Mouse (Mus musculus) CH12.LX (cell line): ENCODE measurements around the gene Adh1. TPM values are rescaled to one million over a fixed set of nuclear protein-coding genes. Genes with fewer than 3 reads are reported as not detected.

Source experiments
- DNase-seq: peaks from one replicate; pipeline ENCODE4 v3.0.0-alpha.2; 2013; ENCODE audit errors: extremely low read depth
- H3K27ac ChIP-seq: 2 replicates; pipeline ENCODE4 v1.5.1; 2012; ENCODE audit warnings: low read depth, mild to moderate bottlenecking, control low read depth, moderate library complexity; ENCODE audit not compliant: insufficient read depth
- H3K27me3 ChIP-seq: replicated peaks from 2 replicates; pipeline ENCODE3; 2012; ENCODE audit warnings: inconsistent platforms
- H3K36me3 ChIP-seq, 2 experiments: replicated peaks in 1 of 2; 2 replicates each; pipeline versions ENCODE3 to v1.6.1; 2012; ENCODE audit warnings: inconsistent platforms in 1 of 2, low read length in 1 of 2, mild to moderate bottlenecking in 1 of 2, mixed read lengths in 1 of 2, moderate library complexity in 1 of 2; ENCODE audit not compliant: control insufficient read depth in 1 of 2, insufficient read depth in 1 of 2
- H3K4me1 ChIP-seq, 2 experiments: 2 replicates each; pipeline ENCODE4 v1.6.1; 2012; ENCODE audit warnings: inconsistent platforms in 1 of 2, moderate library complexity in 1 of 2; ENCODE audit not compliant: insufficient read depth in 2 of 2, control insufficient read depth in 1 of 2
- H3K4me2 ChIP-seq: 2 replicates; pipeline ENCODE4 v1.6.1; 2012; ENCODE audit warnings: low read depth, mild to moderate bottlenecking, control low read depth; ENCODE audit not compliant: poor library complexity, insufficient read depth, severe bottlenecking
- H3K4me3 ChIP-seq, 3 experiments: fragments of 150-350 bp in 1 of 3; sonication (generic) in 1 of 3; replicated peaks in 1 of 3; 2 replicates each; pipeline versions ENCODE3 to v1.5.1; 2011 to 2012; ENCODE audit warnings: low read depth in 2 of 3, low read length in 2 of 3, mild to moderate bottlenecking in 2 of 3, moderate library complexity in 2 of 3, control low read depth in 1 of 3, improper control_type of control experiment in 1 of 3, inconsistent platforms in 1 of 3, mixed read lengths in 1 of 3; ENCODE audit not compliant: poor library complexity in 1 of 3
- H3K79me2 ChIP-seq: replicated peaks from 2 replicates; pipeline ENCODE4 v1.6.1; 2012; ENCODE audit warnings: mild to moderate bottlenecking, moderate library complexity; ENCODE audit not compliant: control insufficient read depth, poor library complexity, insufficient read depth, severe bottlenecking; ENCODE audit errors: extremely low read depth
- H3K9ac ChIP-seq: 2 replicates; pipeline ENCODE4 v1.6.1; 2012; ENCODE audit warnings: low read depth, mild to moderate bottlenecking, control low read depth, moderate library complexity; ENCODE audit not compliant: insufficient read depth
- H3K9me3 ChIP-seq: replicated peaks from 2 replicates; pipeline ENCODE3; 2012; ENCODE audit warnings: low read length, inconsistent platforms, mixed read lengths
- BHLHE40 ChIP-seq: IDR thresholded peaks from 2 replicates; pipeline ENCODE4 v1.6.1; 2011; ENCODE audit warnings: mild to moderate bottlenecking, low read depth, low read length, improper control_type of control experiment
- CHD1 ChIP-seq: IDR thresholded peaks from 2 replicates; pipeline ENCODE4 v1.6.1; 2012; ENCODE audit warnings: low read depth, low read length, improper control_type of control experiment, inconsistent platforms
- CHD2 ChIP-seq: IDR thresholded peaks from 2 replicates; pipeline ENCODE4 v1.6.1; 2011; ENCODE audit warnings: low read length, improper control_type of control experiment
- E2F4 ChIP-seq: IDR thresholded peaks from 2 replicates; pipeline ENCODE4 v1.6.1; 2011; ENCODE audit warnings: low read depth, low read length, improper control_type of control experiment; ENCODE audit not compliant: insufficient replicate concordance
- ELF1 ChIP-seq: IDR thresholded peaks from 2 replicates; pipeline ENCODE4 v1.6.1; 2014; ENCODE audit warnings: low read depth, mild to moderate bottlenecking, inconsistent platforms, low read length, improper control_type of control experiment
- EP300 ChIP-seq: IDR thresholded peaks from 2 replicates; pipeline ENCODE4 v1.6.1; 2011; ENCODE audit warnings: low read length, improper control_type of control experiment
- ETS1 ChIP-seq: conservative IDR thresholded peaks from 2 replicates; pipeline ENCODE4 v1.6.1; 2012; ENCODE audit warnings: low read depth, mild to moderate bottlenecking, inconsistent platforms, low read length, improper control_type of control experiment, moderate library complexity
- GABPA ChIP-seq: IDR thresholded peaks from 2 replicates; pipeline ENCODE4 v1.6.1; 2012; ENCODE audit warnings: low read depth, low read length, improper control_type of control experiment, inconsistent platforms; ENCODE audit not compliant: insufficient replicate concordance
- HCFC1 ChIP-seq: IDR thresholded peaks from 2 replicates; pipeline ENCODE4 v1.6.1; 2012; ENCODE audit warnings: low read depth, mild to moderate bottlenecking, inconsistent platforms, low read length, improper control_type of control experiment
- IRF4 ChIP-seq: IDR thresholded peaks from 2 replicates; pipeline ENCODE4 v1.6.1; 2014; ENCODE audit warnings: low read depth, mild to moderate bottlenecking, inconsistent platforms, low read length, improper control_type of control experiment
- MAFK ChIP-seq: IDR thresholded peaks from 2 replicates; pipeline ENCODE4 v1.6.1; 2011; ENCODE audit warnings: low read length, improper control_type of control experiment; ENCODE audit not compliant: insufficient replicate concordance
- MAZ ChIP-seq: IDR thresholded peaks from 2 replicates; pipeline ENCODE4 v1.6.1; 2012; ENCODE audit warnings: low read depth, mild to moderate bottlenecking, inconsistent platforms, low read length, improper control_type of control experiment, moderate library complexity
- MEF2A ChIP-seq: IDR thresholded peaks from 2 replicates; pipeline ENCODE4 v1.6.1; 2014; ENCODE audit warnings: low read depth, mild to moderate bottlenecking, inconsistent platforms, low read length, improper control_type of control experiment, borderline replicate concordance
- NELFE ChIP-seq: IDR thresholded peaks from 2 replicates; pipeline ENCODE4 v1.6.1; 2011; ENCODE audit warnings: low read depth, low read length, improper control_type of control experiment
- PAX5 ChIP-seq: IDR thresholded peaks from 2 replicates; pipeline ENCODE4 v1.6.1; 2012; ENCODE audit warnings: low read length, inconsistent platforms, mixed read lengths
- POLR2A ChIP-seq: IDR thresholded peaks from 2 replicates; pipeline ENCODE4 v1.6.1; 2011; ENCODE audit warnings: low read depth, mild to moderate bottlenecking, improper control_type of control experiment, low read length
- POLR2AphosphoS2 ChIP-seq: IDR thresholded peaks from 2 replicates; pipeline ENCODE4 v1.6.1; 2011; ENCODE audit warnings: low read depth, low read length, improper control_type of control experiment
- RAD21 ChIP-seq: IDR thresholded peaks from 2 replicates; pipeline ENCODE4 v1.6.1; 2011; ENCODE audit warnings: low read depth, mild to moderate bottlenecking, low read length, improper control_type of control experiment, moderate library complexity
- RCOR1 ChIP-seq: conservative IDR thresholded peaks from 2 replicates; pipeline ENCODE4 v1.6.1; 2012; ENCODE audit warnings: low read depth, mild to moderate bottlenecking, inconsistent platforms, low read length, improper control_type of control experiment
- TBP ChIP-seq: conservative IDR thresholded peaks from 2 replicates; pipeline ENCODE4 v1.6.1; 2011; ENCODE audit warnings: low read depth, low read length, improper control_type of control experiment
- UBTF ChIP-seq: IDR thresholded peaks from 2 replicates; pipeline ENCODE4 v1.6.1; 2012; ENCODE audit warnings: low read depth, mild to moderate bottlenecking, inconsistent platforms, low read length, improper control_type of control experiment, moderate library complexity
- USF1 ChIP-seq: IDR thresholded peaks from 2 replicates; pipeline ENCODE4 v1.6.1; 2014; ENCODE audit warnings: low read depth, mild to moderate bottlenecking, inconsistent platforms, low read length, improper control_type of control experiment
- USF2 ChIP-seq: conservative IDR thresholded peaks from 2 replicates; pipeline ENCODE4 v1.6.1; 2011; ENCODE audit warnings: low read depth, low read length, improper control_type of control experiment
- ZC3H11A ChIP-seq: IDR thresholded peaks from 2 replicates; pipeline ENCODE4 v1.6.1; 2012; ENCODE audit warnings: low read depth, mild to moderate bottlenecking, inconsistent platforms, low read length, improper control_type of control experiment
- ZKSCAN1 ChIP-seq: IDR thresholded peaks from 2 replicates; pipeline ENCODE4 v1.6.1; 2012; ENCODE audit warnings: low read depth, inconsistent platforms, low read length, improper control_type of control experiment, borderline replicate concordance
- ZMIZ1 ChIP-seq: IDR thresholded peaks from 2 replicates; pipeline ENCODE4 v1.6.1; 2012; ENCODE audit warnings: low read depth, mild to moderate bottlenecking, inconsistent platforms, low read length, improper control_type of control experiment
- dilution Hi-C: fragments of 300-500 bp; cut with MboI; formaldehyde crosslinking; loops from 2 replicates; pipeline ENCODE4 v1.14.3; 2020; ENCODE audit warnings: low sequenced_read_pairs; ENCODE audit not compliant: extremely low pct_unique_long_range_greater_than_20kb, extremely low pct_ligation_motif_present
- in situ Hi-C: fragments of 300-500 bp; cut with MboI; formaldehyde crosslinking; loops from 3 replicates; pipeline ENCODE4 v1.14.3; 2019; ENCODE audit warnings: low sequenced_read_pairs, low pct_ligation_motif_present, low pct_unique_long_range_greater_than_20kb, mixed read lengths
- polyA plus RNA-seq: library from polyadenylated mRNA; unstranded; fragments of >175 nt; gene quantifications from 2 replicates; pipeline ENCODE4 v1.2.1, GENCODE M21; 2012; ENCODE audit warnings: low read depth; ENCODE audit not compliant: insufficient read length
- total RNA-seq, 2 experiments: library from RNA; depleted of rRNA; stranded (reverse); fragments of 300-350 nt in 1 of 2; fragments of >200 nt in 1 of 2; gene quantifications; 2 replicates each; pipeline ENCODE4 v1.2.3; 2012 to 2014

Adh1 gene
- total and polyA plus RNA-seq, 3 experiments: not detected

DNA sequence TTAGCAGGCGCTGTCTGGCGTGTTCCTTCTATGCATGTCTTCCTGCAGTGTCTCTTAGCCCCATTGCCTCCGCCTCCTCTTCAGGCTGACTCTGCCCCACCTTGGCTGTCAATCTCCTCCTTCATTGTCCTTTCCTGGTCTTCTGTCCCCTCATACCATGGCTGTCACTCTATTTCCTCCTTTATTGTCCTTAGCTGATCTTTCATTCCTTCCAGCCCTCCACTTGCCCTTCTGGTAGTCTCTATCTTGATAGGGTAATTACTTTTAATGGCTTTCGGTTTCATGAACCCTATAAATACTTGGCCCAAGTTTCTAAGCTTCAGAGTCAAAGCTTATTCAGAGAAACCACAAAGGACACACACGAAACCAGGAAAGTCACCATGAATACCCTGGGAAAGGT, 52.2 kb downstream of the Adh1 start, which contains the start of gene Adh6a:
Gene Adh6a, plus strand, starts transcription at position 322 of the 400 bp plus-strand sequence.
- no peaks in the 10 kb centered on the region for H3K36me3 ChIP-seq
- no peak within 1 kb of the TSS for H3K9ac ChIP-seq
- no peak for DNase-seq
- H3K4me2 ChIP-seq: no peak within 1 kb of the TSS
- H3K9me3 ChIP-seq: no peaks in the 10 kb centered on the region
- dilution Hi-C loops: no loop called here
- no peak within 1 kb of the TSS for H3K27ac ChIP-seq
- peaks cover 0 to 7% of the 10 kb centered on the region in 2 experiments; a peak in 3 of 4 replicates for H3K4me1 ChIP-seq
- TF ChIP-seq CHD1 (no peak), RCOR1 (no peak), CHD2 (no peak), EP300 (no peak), NELFE (no peak), HCFC1 (no peak), ZKSCAN1 (no peak), TBP (no peak), MAZ (no peak), POLR2AphosphoS2 (no peak), E2F4 (no peak), ELF1 (no peak), USF2 (no peak), MEF2A (no peak), MAFK (no peak), ETS1 (no peak)
- no peaks in the 10 kb centered on the region for H3K27me3 ChIP-seq
- H3K79me2 ChIP-seq: no peaks in the 10 kb centered on the region
- in situ Hi-C loops: no loop called here
- H3K4me3 ChIP-seq: no peak within 1 kb of the TSS

DNA sequence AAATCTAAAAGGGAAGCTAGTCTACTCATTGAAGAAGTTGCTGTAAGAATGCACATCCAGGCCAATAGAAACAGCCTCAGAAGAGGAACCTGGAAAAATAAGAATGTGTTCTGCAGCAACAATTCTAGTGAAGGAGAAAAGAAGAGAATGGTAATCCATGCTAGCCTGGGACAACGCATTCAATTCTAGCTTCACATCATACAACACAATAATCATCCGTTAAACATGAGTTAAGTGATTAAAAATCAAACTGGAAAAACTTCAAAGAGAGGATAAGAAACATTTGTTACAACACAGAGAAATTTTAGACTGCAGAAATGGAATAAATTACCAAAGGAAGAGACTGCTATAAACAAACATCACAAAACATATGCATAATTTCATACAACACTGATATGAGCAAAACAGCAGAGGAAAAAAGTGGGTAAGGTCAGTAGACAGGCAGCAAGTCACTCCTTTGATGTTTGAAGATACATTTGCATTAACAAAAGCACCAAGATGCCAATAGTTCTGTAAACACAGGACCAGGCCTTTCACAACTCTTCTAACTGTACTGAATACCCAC, 56.2 kb downstream of the Adh1 start:
- Histone ChIP-seq H3K4me1 (no peaks in the 10 kb centered on the region), H3K9me3 (no peaks in the 10 kb centered on the region), H3K36me3 (no peaks in the 10 kb centered on the region), H3K9ac (no peak overlapping the region), H3K79me2 (no peaks in the 10 kb centered on the region), H3K4me2 (no peak overlapping the region), H3K27me3 (no peaks in the 10 kb centered on the region), H3K27ac (no peak overlapping the region), H3K4me3 (no peak overlapping the region)
- in situ Hi-C loops (no loop called here), dilution Hi-C loops (no loop called here)
- TF ChIP-seq BHLHE40 (no peak), MEF2A (no peak), POLR2A (no peak), PAX5 (no peak), UBTF (no peak), ETS1 (no peak), USF1 (no peak), ZC3H11A (no peak), IRF4 (no peak), CHD1 (no peak), GABPA (no peak), E2F4 (no peak), NELFE (no peak), RAD21 (no peak), ZMIZ1 (no peak)
- no peak for DNase-seq
